Mouse (Mus musculus) frontal cortex, adult 2 months (tissue): ENCODE data around the gene Mansc1. TPM values are rescaled to one million over a fixed set of nuclear protein-coding genes. Genes with fewer than 3 reads are reported as not detected.

ENCODE experiments used
- DNase-seq, 2 experiments: peaks; one replicate each; pipeline ENCODE4 v3.0.0; 2022; ENCODE audit warnings: low spot score in 1 of 2; ENCODE audit errors: extremely low spot score in 1 of 2
- polyA plus RNA-seq: library from polyadenylated mRNA; depleted of rRNA; stranded (reverse); fragments of >200 nt; gene quantifications from 2 replicates; pipeline ENCODE4 v1.2.3, GENCODE M21; 2012

Gene Mansc1
- polyA plus RNA-seq, 1 experiment: 9.2 TPM

GRCm38 (mm10) chr6:134602371-134603003, 29.8 kb downstream of the Mansc1 start:
- no peak for DNase-seq

GRCm38 (mm10) chr6:134601766-134602165, 30.5 kb downstream of the Mansc1 start:
- DNase-seq: no peak

- DNase-seq: no peak
Observed at GRCm38 (mm10) chr6:134601130-134601529, 31.2 kb downstream of the Mansc1 start.

- no peak for DNase-seq
Observed at GRCm38 (mm10) chr6:134599239-134599638, 33.0 kb downstream of the Mansc1 start.

GRCm38 (mm10) chr6:134597651-134598229, 34.5 kb downstream of the Mansc1 start:
- DNase-seq: no peak

GRCm38 (mm10) chr6:134594569-134595442, 37.5 kb downstream of the Mansc1 start:
- DNase-seq: no peak

GRCm38 (mm10) chr6:134591614-134592013, 40.7 kb downstream of the Mansc1 start:
- no peak for DNase-seq

- no peak for DNase-seq
Observed at GRCm38 (mm10) chr6:134586241-134586640, 46.0 kb downstream of the Mansc1 start.

- DNase-seq: no peak
Observed at GRCm38 (mm10) chr6:134584616-134585015, 47.7 kb downstream of the Mansc1 start.

- DNase-seq: no peak
Observed at GRCm38 (mm10) chr6:134582110-134582509, 50.2 kb downstream of the Mansc1 start.

GRCm38 (mm10) chr6:134579506-134579905, 52.8 kb downstream of the Mansc1 start:
- no peak for DNase-seq

- no peak for DNase-seq
Observed at GRCm38 (mm10) chr6:134578039-134578438, 54.2 kb downstream of the Mansc1 start.

GRCm38 (mm10) chr6:134575288-134575741, 57.0 kb downstream of the Mansc1 start:
- DNase-seq: no peak

GRCm38 (mm10) chr6:134567986-134568556, 64.2 kb downstream of the Mansc1 start:
- no peak for DNase-seq

GRCm38 (mm10) chr6:134566818-134567485, 65.3 kb downstream of the Mansc1 start, which contains the start of gene Lrp6:
Gene Lrp6, minus strand, starts transcription at chr6:134566965.
- peak in 1 of 2 experiments; percentile 72 for DNase-seq

GRCm38 (mm10) chr6:134566248-134566817, 66.0 kb downstream of the Mansc1 start:
- DNase-seq: no peak

- no peak for DNase-seq
Observed at GRCm38 (mm10) chr6:134565606-134566247, 66.6 kb downstream of the Mansc1 start.

GRCm38 (mm10) chr6:134564539-134564938, 67.7 kb downstream of the Mansc1 start:
- DNase-seq: no peak

GRCm38 (mm10) chr6:134559635-134560034, 72.7 kb downstream of the Mansc1 start:
- no peak for DNase-seq
